Mouse (Mus musculus): ENCODE results near the gene Ndufs1. TPM values are rescaled to one million over a fixed set of nuclear protein-coding genes. Genes with fewer than 3 reads are reported as not detected.
A peak's percentile ranks its signal among the peaks of the same experiment; 100 is the strongest.
"Not testable (repeated sequence)": the region's sequence is repeated elsewhere in the genome, so short reads cannot be mapped to it uniquely, and the experiment has no call there.

The Ndufs1 gene
- total RNA-seq, 2 experiments from 2014 or later, result 323 to 475 TPM

DNA sequence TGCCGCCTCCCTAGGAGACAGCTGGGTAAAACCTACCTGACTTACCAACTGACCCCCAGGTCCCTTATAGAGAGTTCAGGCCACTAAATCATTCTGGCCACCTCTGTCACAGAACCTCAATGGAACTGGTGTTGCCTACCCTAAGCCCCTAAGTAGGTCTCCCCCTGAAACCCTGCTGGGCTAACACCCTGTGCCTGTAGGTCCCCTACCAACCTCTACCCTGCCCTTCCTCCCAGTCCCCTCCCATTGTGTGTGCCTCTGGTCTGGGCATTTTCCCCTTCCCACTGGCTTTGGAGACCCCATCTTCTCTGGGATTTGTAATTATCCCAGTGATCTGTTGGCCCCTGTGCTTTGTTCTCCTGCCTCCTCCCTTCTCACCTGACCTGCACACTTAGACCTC is 26.8 kb upstream of the Ndufs1 start:
- H3K27ac ChIP-seq, result no peak overlapping the region
- DNase-seq, result no peak
- intact Hi-C loops (cut with DNase I), result no loop called here
- H3K4me3 ChIP-seq, result no peak overlapping the region
- TF ChIP-seq CTCF (IDR thresholded peaks at IDR 0.05), result no peak

DNA sequence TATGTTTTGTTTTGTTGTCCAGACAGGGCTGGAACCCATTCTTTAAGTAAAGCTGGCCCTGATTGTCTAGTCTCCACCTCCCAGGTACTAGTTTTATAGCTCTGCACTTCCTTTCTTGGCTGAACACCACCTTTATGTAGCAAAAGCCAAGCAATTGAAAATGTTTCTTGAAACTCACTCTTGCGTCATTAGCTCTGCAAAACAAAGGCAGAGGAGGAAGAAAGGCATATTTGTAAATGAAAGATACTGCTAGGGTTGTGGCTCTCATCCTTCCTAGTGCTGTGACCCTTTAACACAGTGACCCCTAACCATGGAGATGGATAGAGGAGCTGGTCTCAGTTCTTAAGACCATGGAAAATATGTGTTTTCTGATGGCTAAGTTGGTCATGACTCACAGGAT is 25.0 kb upstream of the Ndufs1 start:
- no peak overlapping the region for H3K4me3 ChIP-seq
- no peak for DNase-seq
- TF ChIP-seq CTCF (IDR thresholded peaks at IDR 0.05), result no peak
- H3K27ac ChIP-seq, result no peak overlapping the region
- intact Hi-C loops (cut with DNase I), result no loop called here

DNA sequence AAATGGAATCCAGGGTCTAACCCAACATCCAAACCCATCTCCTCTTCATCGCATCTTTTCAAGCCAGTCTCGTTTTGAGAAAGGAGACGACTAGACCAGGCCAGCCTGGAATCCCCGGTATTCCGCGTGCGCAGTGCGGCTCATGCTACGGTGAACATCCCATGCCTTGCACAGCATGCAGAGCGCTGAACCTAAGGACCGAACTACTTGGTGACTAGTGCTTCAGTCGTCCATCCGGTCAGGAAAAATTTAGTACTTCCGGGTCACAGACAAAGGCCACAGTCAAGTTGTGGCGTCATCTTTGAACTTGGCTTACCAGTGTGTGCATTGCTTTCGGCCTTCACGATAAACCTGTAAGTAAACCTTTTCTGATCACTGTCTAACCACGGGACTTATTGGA is 23.7 kb upstream of the Ndufs1 start:
- no peak for DNase-seq
- Histone ChIP-seq H3K27ac (no peak overlapping the region), H3K4me3 (no peak overlapping the region)
- intact Hi-C loops (cut with DNase I), result no loop called here
- no peak for TF ChIP-seq CTCF (IDR thresholded peaks at IDR 0.05)

DNA sequence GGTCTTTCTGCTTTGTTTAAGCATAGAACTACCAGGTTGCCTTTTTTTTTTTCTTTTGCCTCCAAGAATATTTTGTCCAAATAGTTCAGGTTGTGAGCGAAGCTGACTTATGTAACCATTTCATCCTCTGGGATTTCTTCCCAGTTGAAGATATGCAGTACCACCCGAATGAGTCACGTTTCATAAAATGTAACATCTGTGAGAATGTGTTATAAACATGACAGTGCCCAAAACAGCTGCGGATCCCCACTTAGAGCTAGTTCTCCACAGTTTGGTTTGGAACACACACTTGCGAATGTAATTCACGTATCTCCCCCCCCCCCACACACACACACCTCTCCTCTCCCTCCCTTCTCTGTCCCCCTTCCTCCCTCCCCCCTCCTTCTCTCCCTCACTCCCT is 22.8 kb upstream of the Ndufs1 start:
- Histone ChIP-seq H3K4me3 (no peak overlapping the region), H3K27ac (no peak overlapping the region)
- no peak for DNase-seq
- intact Hi-C loops (cut with DNase I), result no loop called here
- TF ChIP-seq CTCF (IDR thresholded peaks at IDR 0.05), result no peak

DNA sequence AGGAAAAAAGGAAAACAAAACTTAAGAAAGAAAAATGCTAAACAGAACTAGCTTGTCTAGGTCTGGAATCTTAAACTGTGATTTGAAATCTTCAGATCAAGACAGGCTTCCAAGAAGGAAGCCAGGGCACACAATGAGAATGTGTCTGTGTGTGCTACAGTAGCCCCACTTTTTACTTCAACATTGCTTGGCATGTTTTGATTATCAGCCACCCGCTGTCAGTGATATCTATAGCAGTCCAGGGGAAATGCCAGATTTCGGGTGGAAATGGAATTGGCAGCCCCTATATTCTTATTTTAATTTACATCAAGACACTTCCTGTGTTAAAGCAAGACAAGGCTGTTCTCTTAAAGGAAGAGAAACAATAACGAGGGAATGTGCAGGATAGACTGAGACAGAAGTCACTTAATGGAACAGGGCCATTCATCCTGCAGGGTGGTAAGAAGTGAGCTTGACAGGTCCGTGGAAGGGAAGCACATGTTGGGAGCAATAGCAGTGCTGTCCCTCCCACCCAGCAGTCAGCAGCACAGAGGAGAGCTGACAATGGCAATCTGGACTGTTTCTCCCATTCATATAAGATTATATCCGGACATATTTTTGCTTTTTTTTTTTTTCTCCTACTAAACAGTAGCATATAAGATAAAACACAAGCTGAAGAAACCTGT is 19.3 kb upstream of the Ndufs1 start:
- Histone ChIP-seq H3K4me3 (no peak overlapping the region), H3K27ac (no peak overlapping the region)
- TF ChIP-seq CTCF (IDR thresholded peaks at IDR 0.05), result no peak
- DNase-seq, result no peak
- intact Hi-C loops (cut with DNase I), result no loop called here

DNA sequence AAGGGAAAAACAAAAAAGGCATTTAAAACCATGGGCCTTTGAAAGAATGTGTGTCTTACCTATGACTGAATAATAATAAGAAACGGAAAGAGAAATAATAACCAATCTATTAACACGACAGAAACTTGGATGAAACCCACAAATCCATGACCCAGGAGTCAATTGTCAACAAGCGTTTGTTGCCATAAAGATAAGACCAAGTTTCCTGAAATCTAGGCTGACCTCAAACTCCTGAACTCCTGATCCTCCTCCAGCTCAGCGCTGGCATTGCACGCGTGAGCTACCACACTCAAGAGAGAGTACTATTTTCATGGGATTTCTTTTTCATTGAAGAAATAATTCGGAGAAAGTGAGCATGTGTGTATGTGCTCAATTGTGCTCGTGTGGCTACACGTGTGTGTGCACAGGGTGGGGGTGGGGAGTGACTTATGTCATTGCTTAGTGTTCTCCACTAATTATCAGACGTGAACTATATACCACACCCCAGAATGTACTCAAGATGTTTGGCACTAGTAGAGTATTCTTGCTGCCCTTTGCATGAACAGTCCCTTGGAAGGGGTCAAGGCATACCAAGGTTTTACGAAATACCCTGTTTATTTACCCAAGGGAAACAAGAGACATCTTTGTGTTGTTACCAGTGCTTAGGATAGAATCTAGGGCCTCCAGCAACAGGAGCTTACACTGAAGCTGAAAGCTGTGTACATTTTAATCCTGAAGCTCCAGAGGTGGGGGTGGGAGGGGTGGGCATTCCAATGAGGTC is 15.9 kb upstream of the Ndufs1 start:
- no peak overlapping the region for H3K27ac ChIP-seq
- TF ChIP-seq CTCF (IDR thresholded peaks at IDR 0.05), result no peak
- DNase-seq, result no peak
- intact Hi-C loops (cut with DNase I), result no loop called here
- H3K4me3 ChIP-seq, result no peak overlapping the region

DNA sequence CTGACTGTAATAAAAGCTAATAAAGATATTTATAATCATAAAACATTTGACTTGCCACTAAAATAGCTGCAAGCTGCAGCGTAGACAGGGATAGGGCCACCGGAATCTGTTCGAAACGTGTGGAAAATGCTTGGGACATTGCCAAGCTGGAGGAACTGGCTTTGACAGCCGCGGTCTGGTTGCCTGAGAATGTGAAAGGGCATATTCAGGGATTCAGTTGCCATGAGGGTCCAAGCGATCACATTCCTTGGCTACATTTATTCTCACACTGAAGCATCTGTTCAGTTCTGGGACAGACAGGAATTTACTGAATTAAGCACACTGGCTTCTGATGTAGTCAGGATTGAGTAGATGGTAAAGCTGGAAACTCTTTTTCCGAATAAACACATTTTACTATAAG is 14.2 kb upstream of the Ndufs1 start:
- intact Hi-C loops (cut with DNase I), result no loop called here
- no peak overlapping the region for H3K27ac ChIP-seq

DNA sequence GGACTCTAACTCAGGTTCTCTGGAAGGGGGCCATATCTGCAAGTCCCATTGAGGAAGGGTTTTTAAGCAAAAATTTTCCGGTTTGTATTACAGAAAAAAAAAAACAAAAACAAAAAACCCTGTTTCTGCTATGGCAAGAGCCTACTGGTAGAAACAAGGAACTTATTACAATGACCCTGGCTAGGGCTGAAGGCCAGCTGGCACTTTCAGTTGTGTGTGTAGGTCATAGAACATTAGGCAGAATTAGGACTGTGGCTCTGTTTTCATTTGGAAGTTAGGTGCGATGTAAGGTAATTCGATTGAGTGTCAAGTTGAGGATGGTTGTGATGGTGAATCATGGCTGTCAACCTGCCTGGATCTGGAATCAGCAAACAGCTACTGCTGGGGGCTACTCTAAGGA is 11.9 kb upstream of the Ndufs1 start:
- DNase-seq, result no peak
- Histone ChIP-seq H3K27ac (no peak overlapping the region), H3K4me3 (no peak overlapping the region)
- intact Hi-C loops (cut with DNase I), result loop anchor here (10.0 kb wide), 1 partner anchor 206 kb away; no protein-coding TSS in a partner anchor
- no peak for TF ChIP-seq CTCF (IDR thresholded peaks at IDR 0.05)

More for the DNA sequence above, 14.2 kb upstream of the Ndufs1 start:
- H3K4me3 ChIP-seq, result no peak overlapping the region
- DNase-seq, result no peak
- TF ChIP-seq CTCF (IDR thresholded peaks at IDR 0.05), result no peak

DNA sequence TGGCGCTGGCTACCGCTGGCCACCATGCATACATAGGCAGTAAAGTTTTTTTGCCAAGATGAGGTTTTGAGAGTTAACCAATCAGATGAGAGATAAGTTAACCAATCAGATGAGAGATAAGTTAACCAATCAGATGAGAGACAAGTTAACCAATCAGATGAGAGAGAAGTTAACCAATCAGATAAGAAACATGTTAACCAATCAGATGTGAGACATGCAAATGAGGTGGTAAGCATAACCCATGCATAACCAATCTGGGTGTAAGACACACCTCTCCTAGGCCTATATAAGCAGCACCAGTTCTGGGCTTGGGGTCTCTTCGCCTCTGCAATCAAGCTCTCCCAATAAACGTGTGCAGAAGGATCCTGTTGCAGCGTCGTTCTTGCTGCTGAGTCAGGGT is 8.8 kb upstream of the Ndufs1 start:
- DNase-seq, H3K4me3 ChIP-seq: not testable (repeated sequence)
- intact Hi-C loops (cut with DNase I), result loop anchor here (10.0 kb wide), 1 partner anchor 209 kb away; no protein-coding TSS in a partner anchor

DNA sequence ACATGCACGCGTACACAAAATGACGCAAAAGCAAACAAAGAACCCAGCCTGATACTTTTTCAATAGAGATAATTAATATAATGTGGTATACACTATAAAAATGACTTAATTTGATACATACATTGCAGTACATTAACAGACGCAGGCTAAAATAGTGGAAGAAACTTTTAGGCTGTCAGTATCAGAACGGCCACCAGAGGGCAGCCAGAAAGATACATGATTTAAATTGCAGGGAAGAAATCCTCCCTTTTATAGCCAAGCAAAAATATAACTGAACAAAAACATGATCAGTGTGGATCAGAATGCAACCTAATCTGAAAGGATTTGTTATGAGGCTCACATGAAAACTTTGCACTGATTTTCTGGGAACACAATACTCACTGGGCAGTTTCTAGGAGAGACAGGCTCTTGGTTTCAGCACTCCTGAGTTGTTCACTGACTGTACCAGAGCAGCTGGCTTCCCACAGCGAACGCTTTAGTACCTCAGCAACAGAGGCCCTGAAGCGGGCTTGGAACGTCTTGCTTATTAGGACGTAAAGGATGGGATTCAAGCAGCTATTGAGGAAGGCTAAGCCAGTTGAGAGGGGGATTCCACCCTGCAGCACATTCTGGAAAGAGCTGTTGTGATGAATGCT is 6.1 kb upstream of the Ndufs1 start:
- peak overlapping the region; percentile 17; the same call in 1 of the 2 replicates for H3K4me3 ChIP-seq
- H3K27ac ChIP-seq, result peak overlapping the region; percentile 52
- DNase-seq, result peak; percentile 41
- TF ChIP-seq CTCF (IDR thresholded peaks at IDR 0.05), result peak; percentile 82
- intact Hi-C loops (cut with DNase I), result loop anchor here (2.0 to 10.0 kb wide), 3 partner anchors 55 to 212 kb away; no protein-coding TSS in a partner anchor

More for the DNA sequence above, 8.8 kb upstream of the Ndufs1 start:
- H3K27ac ChIP-seq, result not testable (repeated sequence)

DNA sequence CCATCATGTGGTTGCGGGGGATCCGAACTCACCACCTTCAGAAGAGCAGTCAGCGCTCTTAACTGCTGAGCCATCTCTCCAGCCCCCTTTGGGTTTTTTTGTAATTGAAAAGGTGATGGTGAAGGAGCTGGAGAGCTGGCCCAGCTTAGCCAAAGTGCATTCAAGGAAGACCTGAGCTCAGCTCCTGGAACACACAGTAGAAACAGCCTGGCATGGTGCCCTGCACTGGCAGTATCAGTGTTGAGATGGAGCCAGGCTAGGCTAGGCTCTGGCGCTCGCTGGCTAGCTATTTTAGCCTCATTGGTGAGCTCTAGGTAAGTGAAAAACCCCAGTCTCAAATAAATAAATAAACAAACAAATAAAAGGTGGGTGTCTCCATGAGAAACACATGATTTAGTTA is 5.6 kb upstream of the Ndufs1 start:
- peak overlapping the region; percentile 52 for H3K27ac ChIP-seq
- no peak for TF ChIP-seq CTCF (IDR thresholded peaks at IDR 0.05)
- DNase-seq, result peak; percentile 90
- intact Hi-C loops (cut with DNase I), result loop anchor here (2.0 to 10.0 kb wide), 3 partner anchors 55 to 213 kb away; no protein-coding TSS in a partner anchor
- H3K4me3 ChIP-seq, result peak overlapping the region; percentile 17; the same call in 1 of the 2 replicates

DNA sequence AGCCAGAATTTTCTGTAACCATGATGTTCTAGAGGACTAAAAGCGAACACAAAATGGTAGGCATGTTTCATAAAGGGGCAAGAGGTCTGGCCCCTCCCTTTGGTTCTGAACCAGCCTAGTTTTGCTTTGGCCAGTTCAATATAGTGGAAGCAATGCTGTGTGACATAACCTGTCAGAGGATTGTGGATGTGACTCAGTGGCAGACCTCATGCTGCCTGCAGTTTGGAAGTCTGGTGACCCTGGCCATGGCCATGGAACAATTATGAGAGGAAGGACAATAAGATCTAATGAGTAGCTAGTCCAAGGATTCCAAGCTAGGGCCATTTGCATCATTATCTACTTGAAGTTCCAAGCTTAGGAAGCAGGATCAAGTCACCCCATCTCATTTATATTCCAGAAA is 4.8 kb upstream of the Ndufs1 start:
- peak overlapping the region; percentile 17; the same call in 1 of the 2 replicates for H3K27ac ChIP-seq
- no peak overlapping the region for H3K4me3 ChIP-seq
- DNase-seq, result no peak
- intact Hi-C loops (cut with DNase I), result loop anchor here (5.0 to 10.0 kb wide), 2 partner anchors 56 to 213 kb away; no protein-coding TSS in a partner anchor
- TF ChIP-seq CTCF (IDR thresholded peaks at IDR 0.05), result no peak

DNA sequence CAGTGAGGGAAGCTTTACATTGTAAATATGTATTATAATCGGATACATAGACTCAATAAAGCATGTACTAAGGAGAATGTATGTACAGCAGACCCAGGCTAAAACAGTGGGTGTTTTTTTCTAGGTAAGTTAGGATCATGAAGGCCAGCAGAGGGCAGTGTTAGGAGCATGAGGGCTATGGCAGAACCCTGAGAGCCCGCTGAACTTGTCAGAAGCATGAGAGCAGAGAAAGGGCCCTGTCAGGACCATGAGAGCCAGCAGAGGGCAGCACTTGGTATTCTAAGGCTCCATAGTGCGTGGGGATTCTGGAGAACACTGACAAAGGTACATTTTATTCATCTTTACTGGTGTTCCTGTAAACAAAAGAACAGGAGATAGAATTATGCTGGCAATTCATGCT is 4.4 kb upstream of the Ndufs1 start:
- peak; percentile 97 for TF ChIP-seq CTCF (IDR thresholded peaks at IDR 0.05)
- Histone ChIP-seq H3K27ac (no peak overlapping the region), H3K4me3 (no peak overlapping the region)
- DNase-seq, result peak; percentile 91
- intact Hi-C loops (cut with DNase I), result loop anchor here (5.0 to 10.0 kb wide), 2 partner anchors 56 to 214 kb away; no protein-coding TSS in a partner anchor

DNA sequence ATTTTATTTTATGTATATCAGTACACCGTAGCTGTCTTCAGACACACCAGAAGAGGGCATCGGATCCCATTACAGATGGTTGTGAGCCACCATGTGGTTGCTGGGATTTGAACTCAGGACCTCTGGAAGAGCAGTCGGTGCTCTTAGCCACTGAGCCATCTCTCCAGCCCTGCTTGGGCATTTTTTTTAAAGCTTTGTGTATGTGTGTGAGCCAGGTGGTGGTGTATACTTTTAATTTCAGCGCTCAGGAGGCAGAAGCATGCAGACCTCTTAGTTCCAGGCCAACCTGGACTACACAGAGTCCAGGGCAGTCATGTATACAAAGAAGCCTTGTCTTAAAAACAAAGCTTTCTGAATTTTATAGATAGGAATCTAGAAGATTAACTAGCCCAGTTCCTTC is 3.9 kb upstream of the Ndufs1 start:
- intact Hi-C loops (cut with DNase I), result loop anchor here (5.0 to 10.0 kb wide), 2 partner anchors 57 to 214 kb away; no protein-coding TSS in a partner anchor

More for the DNA sequence above, 3.9 kb upstream of the Ndufs1 start:
- DNase-seq, H3K27ac ChIP-seq, H3K4me3 ChIP-seq: not testable (repeated sequence)

All from gastrocnemius, adult 2 months (tissue).